Mouse (Mus musculus): ENCODE data around the gene Ubr2. TPM values are rescaled to one million over a fixed set of nuclear protein-coding genes. Genes with fewer than 3 reads are reported as not detected.

The Ubr2 gene
- polyA plus RNA-seq, 1 experiment: 31.2 TPM

- TF ChIP-seq CTCF (IDR thresholded peaks at IDR 0.05; ENCODE audit: insufficient read depth, low read length) (no peak), POLR2A (IDR thresholded peaks at IDR 0.05; ENCODE audit: borderline replicate concordance, extremely low read depth, low read depth, low read length) (no peak)
- DNase-seq: no peak
- WGBS: 74% methylated on average over 9 of the region's 9 CpGs
- Histone ChIP-seq H3K4me1 (ENCODE audit: control insufficient read depth, insufficient read depth, low read length) (peaks cover 20% of the 10 kb centered on the region), H3K4me3 (replicated peaks; ENCODE audit: extremely low read depth, low read depth, low read length) (no peak overlapping the region)
Measured at GRCm38 (mm10) chr17:47006741-47007140, 3.6 kb downstream of the Ubr2 start.

GRCm38 (mm10) chr17:47005741-47006405 is 4.5 kb downstream of the Ubr2 start:
- TF ChIP-seq POLR2A (IDR thresholded peaks at IDR 0.05; ENCODE audit: borderline replicate concordance, extremely low read depth, low read depth, low read length): no peak
- TF ChIP-seq CTCF (IDR thresholded peaks at IDR 0.05; ENCODE audit: insufficient read depth, low read length): no peak
- DNase-seq: no peak
- 43% methylated on average over 7 of the region's 7 CpGs for WGBS

GRCm38 (mm10) chr17:47003305-47003704 is 7.1 kb downstream of the Ubr2 start:
- TF ChIP-seq POLR2A (IDR thresholded peaks at IDR 0.05; ENCODE audit: borderline replicate concordance, extremely low read depth, low read depth, low read length): no peak
- no peak for TF ChIP-seq CTCF (IDR thresholded peaks at IDR 0.05; ENCODE audit: insufficient read depth, low read length)
- DNase-seq: no peak
- 49% methylated on average over 8 of the region's 8 CpGs for WGBS
- Histone ChIP-seq H3K4me3 (replicated peaks; ENCODE audit: extremely low read depth, low read depth, low read length) (no peak overlapping the region), H3K4me1 (ENCODE audit: control insufficient read depth, insufficient read depth, low read length) (peaks cover 17% of the 10 kb centered on the region)

More at GRCm38 (mm10) chr17:47005741-47006405, 4.5 kb downstream of the Ubr2 start:
- Histone ChIP-seq H3K4me3 (replicated peaks; ENCODE audit: extremely low read depth, low read depth, low read length) (no peak overlapping the region), H3K4me1 (ENCODE audit: control insufficient read depth, insufficient read depth, low read length) (peaks cover 20% of the 10 kb centered on the region)

GRCm38 (mm10) chr17:47002401-47002800 is 8.0 kb downstream of the Ubr2 start:
- no peak overlapping the region for H3K4me3 ChIP-seq (replicated peaks; ENCODE audit: extremely low read depth, low read depth, low read length)
- peaks cover 12% of the 10 kb centered on the region; the same call in 1 of the 2 replicates for H3K4me1 ChIP-seq (ENCODE audit: control insufficient read depth, insufficient read depth, low read length)
- DNase-seq: no peak
- 70% methylated on average over 5 of the region's 5 CpGs for WGBS
- TF ChIP-seq POLR2A (IDR thresholded peaks at IDR 0.05; ENCODE audit: borderline replicate concordance, extremely low read depth, low read depth, low read length) (no peak), CTCF (IDR thresholded peaks at IDR 0.05; ENCODE audit: insufficient read depth, low read length) (no peak)

- peaks cover 3% of the 10 kb centered on the region; the same call in 1 of the 2 replicates for H3K4me1 ChIP-seq (ENCODE audit: control insufficient read depth, insufficient read depth, low read length)
- no peak overlapping the region for H3K4me3 ChIP-seq (replicated peaks; ENCODE audit: extremely low read depth, low read depth, low read length)
- 98% methylated on average over 4 of the region's 4 CpGs for WGBS
- no peak for DNase-seq
- TF ChIP-seq POLR2A (IDR thresholded peaks at IDR 0.05; ENCODE audit: borderline replicate concordance, extremely low read depth, low read depth, low read length) (no peak), CTCF (IDR thresholded peaks at IDR 0.05; ENCODE audit: insufficient read depth, low read length) (no peak)
Measured at GRCm38 (mm10) chr17:46998840-46999239, 11.5 kb downstream of the Ubr2 start.

GRCm38 (mm10) chr17:46996484-46996883 is 13.9 kb downstream of the Ubr2 start:
- TF ChIP-seq POLR2A (IDR thresholded peaks at IDR 0.05; ENCODE audit: borderline replicate concordance, extremely low read depth, low read depth, low read length) (no peak), CTCF (IDR thresholded peaks at IDR 0.05; ENCODE audit: insufficient read depth, low read length) (no peak)
- no peak overlapping the region for H3K4me3 ChIP-seq (replicated peaks; ENCODE audit: extremely low read depth, low read depth, low read length)
- DNase-seq: no peak
- H3K4me1 ChIP-seq (ENCODE audit: control insufficient read depth, insufficient read depth, low read length): 0 out of 2 replicates have a peak, but pooled peaks cover 3% of the 10 kb centered on the region
- 51% methylated on average over 7 of the region's 7 CpGs for WGBS

- no peak for DNase-seq
- TF ChIP-seq CTCF (IDR thresholded peaks at IDR 0.05; ENCODE audit: insufficient read depth, low read length) (no peak), POLR2A (IDR thresholded peaks at IDR 0.05; ENCODE audit: borderline replicate concordance, extremely low read depth, low read depth, low read length) (no peak)
- WGBS: 63% methylated on average over 3 of the region's 3 CpGs
- no peak overlapping the region for H3K4me3 ChIP-seq (replicated peaks; ENCODE audit: extremely low read depth, low read depth, low read length)
- 0 out of 2 replicates have a peak, but pooled peaks cover 3% of the 10 kb centered on the region for H3K4me1 ChIP-seq (ENCODE audit: control insufficient read depth, insufficient read depth, low read length)
Measured at GRCm38 (mm10) chr17:46995621-46996020, 14.7 kb downstream of the Ubr2 start.

- H3K4me3 ChIP-seq (replicated peaks; ENCODE audit: extremely low read depth, low read depth, low read length): no peak overlapping the region
- no peak for TF ChIP-seq CTCF (IDR thresholded peaks at IDR 0.05; ENCODE audit: insufficient read depth, low read length)
- DNase-seq: no peak
- WGBS: 72% methylated on average over 10 of the region's 10 CpGs
- 0 out of 2 replicates have a peak, but pooled peaks cover 3% of the 10 kb centered on the region for H3K4me1 ChIP-seq (ENCODE audit: control insufficient read depth, insufficient read depth, low read length)
Measured at GRCm38 (mm10) chr17:46994641-46995398, 15.5 kb downstream of the Ubr2 start.

GRCm38 (mm10) chr17:46993625-46994024 is 16.7 kb downstream of the Ubr2 start:
- TF ChIP-seq CTCF (IDR thresholded peaks at IDR 0.05; ENCODE audit: insufficient read depth, low read length) (no peak), POLR2A (IDR thresholded peaks at IDR 0.05; ENCODE audit: borderline replicate concordance, extremely low read depth, low read depth, low read length) (no peak)
- H3K4me3 ChIP-seq (replicated peaks; ENCODE audit: extremely low read depth, low read depth, low read length): no peak overlapping the region
- 0 out of 2 replicates have a peak, but pooled peaks cover 3% of the 10 kb centered on the region for H3K4me1 ChIP-seq (ENCODE audit: control insufficient read depth, insufficient read depth, low read length)
- no peak for DNase-seq
- 94% methylated on average over 8 of the region's 8 CpGs for WGBS
